Mouse (Mus musculus): ENCODE measurements around the gene Mybph. TPM values are rescaled to one million over a fixed set of nuclear protein-coding genes. Genes with fewer than 3 reads are reported as not detected.

Gene Mybph
- polyA plus RNA-seq, 1 experiment from 2014 or later: not detected

DNA sequence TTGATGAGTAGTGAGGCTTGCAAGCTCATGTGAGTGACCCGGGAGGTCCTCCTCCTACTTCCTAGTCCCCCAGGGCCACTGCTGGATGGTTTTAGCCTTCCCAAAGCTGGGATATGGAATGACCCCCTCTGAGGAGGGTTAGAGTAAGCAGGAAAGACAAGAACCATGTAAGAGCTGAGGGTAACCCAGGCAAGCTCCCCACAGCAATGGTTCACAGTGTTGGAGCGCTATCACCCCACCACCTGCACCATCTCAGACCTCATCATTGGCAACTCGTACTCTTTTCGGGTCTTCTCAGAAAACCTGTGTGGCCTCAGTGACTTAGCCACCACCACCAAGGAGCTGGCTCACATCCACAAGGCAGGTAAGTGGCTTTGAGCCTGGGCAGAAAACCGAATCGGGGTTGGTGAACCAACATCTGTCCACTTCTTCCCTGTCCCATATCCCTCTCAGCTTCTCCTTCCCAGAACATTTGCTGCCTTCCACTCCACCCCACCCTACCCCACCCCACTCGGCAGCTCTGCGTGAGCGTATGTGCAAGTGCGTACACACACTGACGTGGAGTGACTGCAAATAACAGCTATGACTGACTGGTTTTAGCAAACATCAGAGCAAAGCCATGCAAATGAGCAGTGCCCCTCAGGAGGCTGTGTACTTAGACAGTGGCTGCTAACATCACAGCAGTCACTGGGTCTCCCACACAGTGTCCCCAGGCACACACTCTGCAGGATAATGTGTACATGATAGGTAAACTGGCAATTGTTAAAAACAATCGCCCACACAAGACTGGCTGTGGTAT lies 5.1 kb downstream of the Mybph start:
- no peaks in the 10 kb centered on the region for H3K27me3 ChIP-seq (replicated peaks; ENCODE audit: control insufficient read depth, insufficient read depth, low read length)
- no peak for ATAC-seq (replicated peaks; ENCODE audit: low FRiP score, low TSS enrichment, low read depth)
- H3K4me3 ChIP-seq (ENCODE audit: low read depth, low read length): no peak overlapping the region
- H3K9ac ChIP-seq (ENCODE audit: low read length): no peak overlapping the region
- no peak overlapping the region for H3K27ac ChIP-seq (ENCODE audit: low read depth)
- H3K36me3 ChIP-seq (ENCODE audit: control insufficient read depth, insufficient read depth, low read length): no peaks in the 10 kb centered on the region
- H3K4me2 ChIP-seq (ENCODE audit: low read length): no peak overlapping the region
- H3K4me1 ChIP-seq (replicated peaks; ENCODE audit: control insufficient read depth, insufficient read depth, low read length): peaks cover 25% of the 10 kb centered on the region
- no peak for DNase-seq (ENCODE audit: low spot score)
- WGBS: 77% methylated on average over 12 of the region's 12 CpGs
- H3K9me3 ChIP-seq (ENCODE audit: control insufficient read depth, low read length): no peaks in the 10 kb centered on the region

DNA sequence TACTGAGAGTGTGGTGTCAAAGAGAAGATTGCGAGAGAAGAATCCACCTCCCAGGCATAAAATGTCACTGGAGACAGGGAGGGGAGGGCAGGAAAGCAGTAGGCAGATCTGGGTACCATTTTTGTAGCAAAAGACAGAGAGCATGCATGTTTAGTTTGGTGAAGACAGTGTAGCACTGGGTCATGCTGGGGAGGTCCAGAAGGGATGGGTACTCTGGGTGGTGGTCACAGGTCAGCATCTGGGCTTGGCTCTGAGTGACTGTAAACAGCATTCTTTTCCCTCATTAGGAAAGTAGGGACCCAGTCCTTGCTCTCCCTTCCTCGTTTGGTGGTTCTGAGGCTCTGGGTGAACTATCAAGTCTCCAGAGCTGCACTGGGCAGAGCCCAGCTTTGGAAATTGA lies 7.2 kb downstream of the Mybph start:
- H3K27me3 ChIP-seq (replicated peaks; ENCODE audit: control insufficient read depth, insufficient read depth, low read length): no peaks in the 10 kb centered on the region
- H3K36me3 ChIP-seq (ENCODE audit: control insufficient read depth, insufficient read depth, low read length): no peaks in the 10 kb centered on the region
- WGBS: 50% methylated on average over 2 of the region's 2 CpGs
- H3K4me2 ChIP-seq (ENCODE audit: low read length): no peak overlapping the region
- no peaks in the 10 kb centered on the region for H3K9me3 ChIP-seq (ENCODE audit: control insufficient read depth, low read length)
- ATAC-seq (replicated peaks; ENCODE audit: low FRiP score, low TSS enrichment, low read depth): no peak
- peaks cover 13% of the 10 kb centered on the region for H3K4me1 ChIP-seq (replicated peaks; ENCODE audit: control insufficient read depth, insufficient read depth, low read length)
- no peak overlapping the region for H3K4me3 ChIP-seq (ENCODE audit: low read depth, low read length)
- no peak for DNase-seq (ENCODE audit: low spot score)
- H3K27ac ChIP-seq (ENCODE audit: low read depth): no peak overlapping the region
- H3K9ac ChIP-seq (ENCODE audit: low read length): no peak overlapping the region

DNA sequence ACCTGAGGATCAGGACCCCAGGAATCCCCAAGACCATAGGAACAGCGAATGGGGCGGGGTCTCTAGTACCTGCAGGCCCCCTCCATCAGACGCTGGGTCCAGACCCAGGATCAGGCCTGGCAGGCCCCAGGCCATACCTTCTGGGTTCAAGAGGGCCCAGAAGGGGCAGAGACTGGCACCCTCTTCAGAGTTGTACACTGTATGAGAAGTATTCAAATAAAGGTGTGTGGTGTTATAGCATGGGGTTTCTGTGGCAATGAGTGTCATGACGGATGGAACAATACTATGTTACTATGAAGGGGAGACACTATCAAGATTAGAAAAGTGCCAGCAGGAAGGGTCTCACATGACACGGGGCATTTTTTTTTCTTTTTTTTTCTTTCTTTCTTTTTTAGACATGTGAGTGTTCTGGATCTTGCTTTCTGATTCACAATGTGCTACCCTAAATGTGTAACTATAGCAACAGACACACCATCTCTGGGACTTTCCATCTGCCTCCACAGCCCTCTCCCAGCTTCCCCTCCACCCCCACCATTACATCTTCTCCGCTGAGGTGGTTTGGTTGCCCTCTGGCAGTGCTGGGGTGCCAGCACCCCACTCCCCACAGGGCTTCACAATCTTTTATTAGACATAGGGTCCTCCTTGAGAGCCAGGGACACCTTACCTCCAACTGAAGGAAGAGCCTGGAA lies 7.9 kb downstream of the Mybph start:
- 85% methylated on average over 6 of the region's 6 CpGs for WGBS
- peaks cover 12% of the 10 kb centered on the region for H3K4me1 ChIP-seq (replicated peaks; ENCODE audit: control insufficient read depth, insufficient read depth, low read length)
- ATAC-seq (replicated peaks; ENCODE audit: low FRiP score, low TSS enrichment, low read depth) (no peak), DNase-seq (ENCODE audit: low spot score) (no peak)
- H3K36me3 ChIP-seq (ENCODE audit: control insufficient read depth, insufficient read depth, low read length): no peaks in the 10 kb centered on the region
- H3K9me3 ChIP-seq (ENCODE audit: control insufficient read depth, low read length): no peaks in the 10 kb centered on the region
- H3K4me3 ChIP-seq (ENCODE audit: low read depth, low read length): no peak overlapping the region
- H3K4me2 ChIP-seq (ENCODE audit: low read length): no peak overlapping the region
- no peak overlapping the region for H3K9ac ChIP-seq (ENCODE audit: low read length)
- no peaks in the 10 kb centered on the region for H3K27me3 ChIP-seq (replicated peaks; ENCODE audit: control insufficient read depth, insufficient read depth, low read length)
- H3K27ac ChIP-seq (ENCODE audit: low read depth): no peak overlapping the region

DNA sequence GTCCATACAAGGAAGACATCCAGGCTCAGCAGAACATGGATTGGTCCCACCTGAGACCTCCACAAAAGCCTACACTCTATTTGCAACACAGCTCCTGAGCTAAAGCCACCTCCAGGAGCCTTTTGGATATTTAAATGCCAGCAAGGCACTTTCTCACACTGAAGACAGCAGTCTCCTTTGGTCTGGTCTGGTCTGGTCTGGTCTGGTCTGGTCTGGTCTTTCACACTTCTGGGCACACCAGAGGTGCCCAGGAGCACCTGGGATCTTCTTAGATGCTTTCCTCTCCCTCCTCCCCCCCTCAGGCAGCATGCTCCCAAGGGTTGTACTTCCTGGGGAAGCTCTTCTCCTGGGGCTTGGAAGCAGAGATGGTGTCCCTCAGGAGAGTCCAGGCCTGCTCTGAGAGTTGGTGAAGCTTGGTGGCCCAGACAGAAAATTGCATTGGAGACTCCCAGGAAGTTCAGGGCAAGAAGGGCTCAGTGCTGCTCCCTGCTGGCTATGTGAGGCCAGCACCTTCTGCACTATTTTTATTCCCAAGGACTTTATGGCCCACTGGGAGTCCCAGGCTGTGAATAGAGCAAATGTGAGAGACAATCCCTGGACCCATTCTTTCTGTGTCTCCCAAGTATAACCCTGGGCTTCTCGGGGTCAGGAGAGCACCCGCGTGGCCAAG lies 8.6 kb downstream of the Mybph start:
- DNase-seq (ENCODE audit: low spot score): peak; percentile 77

DNA sequence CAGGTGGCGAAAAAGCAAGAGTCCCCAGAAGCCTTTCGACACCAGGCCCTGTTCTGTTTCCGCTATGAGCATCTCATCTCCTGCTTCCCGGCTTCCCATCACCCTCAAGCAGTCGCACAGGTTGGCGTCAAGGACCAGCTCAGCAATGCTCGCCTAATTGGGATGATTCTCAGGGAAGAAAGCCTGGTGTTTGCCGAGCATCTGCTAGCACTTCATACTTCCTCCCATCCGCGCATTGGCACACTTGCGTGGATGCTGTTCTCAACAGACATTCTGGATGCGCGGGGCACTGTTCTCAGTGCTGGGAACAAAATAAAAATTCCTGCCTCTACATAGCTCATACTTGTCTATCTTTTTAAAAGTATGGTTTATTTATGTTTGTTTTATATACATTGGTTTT lies 11.0 kb downstream of the Mybph start:
- no peak for DNase-seq (ENCODE audit: low spot score)
- Histone ChIP-seq H3K4me2 (ENCODE audit: low read length) (no peak overlapping the region), H3K9me3 (ENCODE audit: control insufficient read depth, low read length) (no peaks in the 10 kb centered on the region), H3K36me3 (ENCODE audit: control insufficient read depth, insufficient read depth, low read length) (no peaks in the 10 kb centered on the region), H3K4me1 (replicated peaks; ENCODE audit: control insufficient read depth, insufficient read depth, low read length) (peaks cover 10% of the 10 kb centered on the region), H3K9ac (ENCODE audit: low read length) (no peak overlapping the region), H3K27ac (ENCODE audit: low read depth) (no peak overlapping the region), H3K27me3 (replicated peaks; ENCODE audit: control insufficient read depth, insufficient read depth, low read length) (no peaks in the 10 kb centered on the region), H3K4me3 (ENCODE audit: low read depth, low read length) (no peak overlapping the region)
- WGBS: 90% methylated on average over 13 of the region's 13 CpGs
- ATAC-seq (replicated peaks; ENCODE audit: low FRiP score, low TSS enrichment, low read depth): no peak

More for the DNA sequence above, 8.6 kb downstream of the Mybph start:
- Histone ChIP-seq H3K27ac (ENCODE audit: low read depth) (no peak overlapping the region), H3K36me3 (ENCODE audit: control insufficient read depth, insufficient read depth, low read length) (no peaks in the 10 kb centered on the region), H3K4me2 (ENCODE audit: low read length) (no peak overlapping the region), H3K9ac (ENCODE audit: low read length) (no peak overlapping the region), H3K4me3 (ENCODE audit: low read depth, low read length) (no peak overlapping the region), H3K27me3 (replicated peaks; ENCODE audit: control insufficient read depth, insufficient read depth, low read length) (no peaks in the 10 kb centered on the region), H3K9me3 (ENCODE audit: control insufficient read depth, low read length) (no peaks in the 10 kb centered on the region), H3K4me1 (replicated peaks; ENCODE audit: control insufficient read depth, insufficient read depth, low read length) (peaks cover 10% of the 10 kb centered on the region)
- WGBS: 38% methylated on average over 3 of the region's 3 CpGs
- no peak for ATAC-seq (replicated peaks; ENCODE audit: low FRiP score, low TSS enrichment, low read depth)

DNA sequence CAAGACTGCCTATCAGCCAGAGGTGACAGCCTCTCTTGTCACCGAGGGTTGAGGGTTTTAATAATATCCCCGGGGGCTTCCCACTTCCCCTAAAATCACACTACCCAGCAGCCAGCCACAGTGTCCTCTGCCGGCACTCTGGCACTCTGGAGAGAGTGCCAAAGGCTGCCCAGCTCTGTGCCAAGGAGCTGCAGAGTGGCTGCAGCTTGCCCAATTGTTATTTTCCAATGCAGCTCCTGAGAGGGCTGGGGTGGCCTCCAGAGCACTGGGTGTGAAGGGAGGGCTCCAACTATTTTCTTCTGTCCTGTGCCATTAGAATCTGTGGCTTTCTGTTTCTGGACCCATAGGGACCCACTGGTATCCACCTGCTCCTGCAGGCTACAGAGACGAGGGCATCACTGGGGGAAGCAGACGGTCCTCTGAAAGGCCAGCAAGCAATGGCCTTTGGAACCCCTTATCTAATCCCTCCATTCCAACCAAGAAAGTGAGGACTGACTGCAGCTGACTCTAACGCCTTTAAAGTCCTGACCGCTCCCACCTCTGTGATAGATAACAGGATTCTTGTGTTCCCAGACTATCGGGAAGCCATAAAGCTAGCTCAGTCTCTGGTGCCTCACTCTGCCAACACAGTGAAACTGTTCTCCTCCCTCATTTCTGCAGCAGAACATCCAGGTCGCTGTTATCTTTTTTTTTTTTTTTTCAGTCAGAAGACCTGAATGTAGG lies 12.2 kb downstream of the Mybph start:
- H3K27ac ChIP-seq (ENCODE audit: low read depth): peak overlapping the region; percentile 19; the same call in 1 of the 2 replicates
- H3K36me3 ChIP-seq (ENCODE audit: control insufficient read depth, insufficient read depth, low read length): no peaks in the 10 kb centered on the region
- H3K9ac ChIP-seq (ENCODE audit: low read length): no peak overlapping the region
- ATAC-seq (replicated peaks; ENCODE audit: low FRiP score, low TSS enrichment, low read depth) (peak; percentile 51; the same call in 1 of the 2 replicates), DNase-seq (ENCODE audit: low spot score) (no peak)
- H3K4me2 ChIP-seq (ENCODE audit: low read length): no peak overlapping the region
- H3K9me3 ChIP-seq (ENCODE audit: control insufficient read depth, low read length): no peaks in the 10 kb centered on the region
- peaks cover 10% of the 10 kb centered on the region for H3K4me1 ChIP-seq (replicated peaks; ENCODE audit: control insufficient read depth, insufficient read depth, low read length)
- H3K4me3 ChIP-seq (ENCODE audit: low read depth, low read length): no peak overlapping the region
- 40% methylated on average over 9 of the region's 9 CpGs for WGBS
- no peaks in the 10 kb centered on the region for H3K27me3 ChIP-seq (replicated peaks; ENCODE audit: control insufficient read depth, insufficient read depth, low read length)

DNA sequence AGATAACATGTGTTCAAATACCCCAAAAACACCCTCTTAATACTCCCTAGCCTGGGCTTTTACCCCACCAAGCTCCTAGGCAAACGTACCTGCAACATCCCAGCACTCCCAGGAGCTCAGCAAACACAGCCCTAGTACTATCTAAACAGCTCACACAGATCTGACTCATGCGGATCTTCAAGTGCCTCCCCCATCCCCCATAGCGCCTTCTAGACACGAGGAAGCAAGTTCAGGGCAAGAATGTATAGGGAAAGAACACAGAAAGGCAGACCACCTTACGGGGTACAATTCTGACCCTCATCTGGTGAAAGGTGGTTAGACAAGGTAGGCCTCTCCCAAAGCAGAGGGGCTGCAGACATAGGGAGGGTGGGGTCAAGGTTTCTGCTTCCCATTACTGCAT lies 12.8 kb downstream of the Mybph start:
- Histone ChIP-seq H3K9ac (ENCODE audit: low read length) (no peak overlapping the region), H3K27me3 (replicated peaks; ENCODE audit: control insufficient read depth, insufficient read depth, low read length) (no peaks in the 10 kb centered on the region), H3K4me1 (replicated peaks; ENCODE audit: control insufficient read depth, insufficient read depth, low read length) (peaks cover 13% of the 10 kb centered on the region), H3K4me3 (ENCODE audit: low read depth, low read length) (no peak overlapping the region), H3K4me2 (ENCODE audit: low read length) (no peak overlapping the region), H3K36me3 (ENCODE audit: control insufficient read depth, insufficient read depth, low read length) (no peaks in the 10 kb centered on the region), H3K27ac (ENCODE audit: low read depth) (peak overlapping the region; percentile 30; the same call in 1 of the 2 replicates), H3K9me3 (ENCODE audit: control insufficient read depth, low read length) (no peaks in the 10 kb centered on the region)
- WGBS: 13% methylated on average over 5 of the region's 5 CpGs
- ATAC-seq (replicated peaks; ENCODE audit: low FRiP score, low TSS enrichment, low read depth) (no peak; the same call in 1 of the 2 replicates), DNase-seq (ENCODE audit: low spot score) (no peak)

DNA sequence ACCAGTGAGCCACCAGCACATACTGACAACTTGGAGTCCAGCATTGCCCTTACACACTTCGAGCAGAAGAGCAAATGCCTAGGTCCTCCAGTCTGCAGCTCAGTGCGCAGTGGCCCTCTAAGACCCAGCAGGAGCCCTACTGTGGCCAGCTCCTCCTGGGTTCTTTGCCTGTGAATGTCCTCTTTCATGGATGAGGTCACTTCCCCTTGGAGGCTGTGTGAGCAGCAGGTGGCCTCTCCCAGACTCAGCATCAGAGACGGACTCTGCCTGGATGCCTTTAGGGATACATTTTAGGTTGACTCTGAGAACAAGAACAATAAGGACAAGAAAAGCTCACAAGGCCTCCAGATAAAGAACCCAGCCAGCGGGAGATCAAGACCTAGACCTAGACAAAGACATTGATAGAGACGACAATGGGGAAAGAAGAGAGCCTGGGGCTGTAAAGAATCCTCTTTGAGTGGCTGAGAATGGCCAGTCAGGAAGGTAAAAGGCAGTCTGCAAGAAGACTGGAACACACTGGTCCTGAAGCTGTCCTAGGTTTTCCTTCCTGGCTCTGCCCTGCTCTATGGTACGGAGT lies 17.0 kb downstream of the Mybph start:
- 84% methylated on average over 6 of the region's 6 CpGs for WGBS
- no peak for DNase-seq (ENCODE audit: low spot score)
- Histone ChIP-seq H3K27me3 (replicated peaks; ENCODE audit: control insufficient read depth, insufficient read depth, low read length) (no peaks in the 10 kb centered on the region), H3K4me2 (ENCODE audit: low read length) (no peak overlapping the region), H3K4me3 (ENCODE audit: low read depth, low read length) (no peak overlapping the region), H3K4me1 (replicated peaks; ENCODE audit: control insufficient read depth, insufficient read depth, low read length) (peaks cover 23% of the 10 kb centered on the region), H3K27ac (ENCODE audit: low read depth) (no peak overlapping the region), H3K9me3 (ENCODE audit: control insufficient read depth, low read length) (no peaks in the 10 kb centered on the region), H3K36me3 (ENCODE audit: control insufficient read depth, insufficient read depth, low read length) (no peaks in the 10 kb centered on the region), H3K9ac (ENCODE audit: low read length) (no peak overlapping the region)
- ATAC-seq (replicated peaks; ENCODE audit: low FRiP score, low TSS enrichment, low read depth): no peak

All from intestine, embryonic 14.5 days (tissue).